Mouse (Mus musculus) embryonic facial prominence, embryonic 12.5 days (tissue): ENCODE data around the gene Axin2. TPM values are rescaled to one million over a fixed set of nuclear protein-coding genes. Genes with fewer than 3 reads are reported as not detected.

Source experiments
- ATAC-seq: fragments of 200-750 bp; cut with Nextera tagmentation; 2 replicates; pipeline ENCODE4 v1.8.0; 2017; ENCODE audit not compliant: insufficient number of reproducible peaks, insufficient read depth, low FRiP score, low TSS enrichment
- H3K27ac ChIP-seq: fragments of 300-500 bp; sonication (generic); 2 replicates; pipeline ENCODE4 v1.5.1; 2016; ENCODE audit warnings: mild to moderate bottlenecking
- H3K27me3 ChIP-seq: fragments of 300-500 bp; sonication (generic); 2 replicates; pipeline ENCODE4 v1.6.1; 2016; ENCODE audit warnings: mild to moderate bottlenecking, moderate library complexity
- H3K36me3 ChIP-seq: fragments of 300-500 bp; sonication (generic); 2 replicates; pipeline ENCODE4 v1.6.1; 2016; ENCODE audit warnings: mild to moderate bottlenecking
- H3K4me1 ChIP-seq: fragments of 300-500 bp; sonication (generic); 2 replicates; pipeline ENCODE4 v1.6.1; 2016
- H3K4me2 ChIP-seq: fragments of 300-500 bp; sonication (generic); replicated peaks from 2 replicates; pipeline ENCODE4 v1.6.1; 2016; ENCODE audit warnings: mild to moderate bottlenecking, moderate library complexity
- H3K4me3 ChIP-seq: fragments of 300-500 bp; sonication (generic); 2 replicates; pipeline ENCODE4 v1.5.1; 2016; ENCODE audit warnings: mild to moderate bottlenecking
- H3K9ac ChIP-seq: fragments of 300-500 bp; sonication (generic); 2 replicates; pipeline ENCODE4 v1.6.1; 2016; ENCODE audit warnings: mild to moderate bottlenecking, moderate library complexity
- H3K9me3 ChIP-seq: fragments of 300-500 bp; sonication (generic); 2 replicates; pipeline ENCODE4 v1.6.1; 2016; ENCODE audit warnings: mild to moderate bottlenecking, moderate library complexity
- WGBS: fragments of 180-500 bp; shearing (Covaris S2); methylation state at CpG from one replicate; pipeline ENCODE4 v1.1.7; 2016; 5-methylcytosine and 5-hydroxymethylcytosine counted together
- polyA plus RNA-seq: library from polyadenylated mRNA; unstranded; fragments of >200 nt; fragmentation: Nextera tagmentation; extraction: Ambion mirVana; gene quantifications from 2 replicates; pipeline ENCODE4 v1.2.1, GENCODE M21; 2016

Axin2 gene
- polyA plus RNA-seq, 1 experiment from 2014 or later = 17.5 TPM

DNA sequence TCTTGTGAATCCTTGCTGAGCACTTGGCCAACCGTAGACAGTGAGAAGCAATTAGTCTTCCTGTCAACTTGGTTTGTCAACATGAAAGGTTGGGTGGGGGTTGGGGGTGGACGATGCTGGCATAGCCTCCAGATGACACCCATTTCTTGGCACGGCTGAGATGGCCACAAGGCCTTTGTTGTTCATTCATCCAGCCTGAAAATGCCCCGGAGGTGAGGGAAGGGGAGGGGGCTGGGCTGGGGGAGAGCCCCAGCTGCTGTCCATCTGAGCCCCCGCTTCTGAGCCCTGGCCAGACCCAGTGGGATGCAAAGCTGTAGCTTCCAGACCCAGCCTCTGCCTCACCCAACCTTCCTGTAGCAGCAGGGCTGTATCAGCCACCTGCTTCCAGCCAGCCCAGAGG lies 38.2 kb downstream of the Axin2 start:
- ATAC-seq = no peak
- H3K36me3 ChIP-seq = no peaks in the 10 kb centered on the region
- 35% methylated on average over 5 of the region's 5 CpGs for WGBS
- no peaks in the 10 kb centered on the region for H3K27me3 ChIP-seq
- H3K9ac ChIP-seq = no peak overlapping the region
- no peaks in the 10 kb centered on the region for H3K9me3 ChIP-seq
- H3K4me3 ChIP-seq = no peak overlapping the region
- peaks cover 9% of the 10 kb centered on the region; the same call in 1 of the 2 replicates for H3K4me1 ChIP-seq
- no peak overlapping the region for H3K4me2 ChIP-seq
- no peak overlapping the region for H3K27ac ChIP-seq

- H3K4me1 ChIP-seq = peaks cover 9% of the 10 kb centered on the region; the same call in 1 of the 2 replicates
- ATAC-seq = no peak
- H3K27me3 ChIP-seq = no peaks in the 10 kb centered on the region
- H3K4me3 ChIP-seq = no peak overlapping the region
- no peak overlapping the region for H3K9ac ChIP-seq
- no peaks in the 10 kb centered on the region for H3K36me3 ChIP-seq
- WGBS = 62% methylated on average over 5 of the region's 5 CpGs
- H3K9me3 ChIP-seq = no peaks in the 10 kb centered on the region
- no peak overlapping the region for H3K27ac ChIP-seq
- no peak overlapping the region for H3K4me2 ChIP-seq
These were observed 39.0 kb downstream of the Axin2 start for GRCm38 (mm10) chr11:108959196-108959595.

- no peak for ATAC-seq
- Histone ChIP-seq H3K4me2 (peak overlapping the region; percentile 8), H3K4me3 (no peak overlapping the region), H3K27me3 (no peaks in the 10 kb centered on the region), H3K27ac (peak overlapping the region; percentile 77), H3K4me1 (peaks cover 13% of the 10 kb centered on the region; the same call in 1 of the 2 replicates), H3K36me3 (no peaks in the 10 kb centered on the region), H3K9ac (no peak overlapping the region), H3K9me3 (no peaks in the 10 kb centered on the region)
- 2% methylated on average over 11 of the region's 11 CpGs for WGBS
These were observed 41.5 kb downstream of the Axin2 start for GRCm38 (mm10) chr11:108961651-108962065.

GRCm38 (mm10) chr11:108963476-108964232 lies 43.5 kb downstream of the Axin2 start:
- H3K4me2 ChIP-seq = no peak overlapping the region
- no peaks in the 10 kb centered on the region for H3K9me3 ChIP-seq
- no peak overlapping the region for H3K27ac ChIP-seq
- no peak for ATAC-seq
- peaks cover 13% of the 10 kb centered on the region; the same call in 1 of the 2 replicates for H3K4me1 ChIP-seq
- H3K36me3 ChIP-seq = no peaks in the 10 kb centered on the region
- no peak overlapping the region for H3K9ac ChIP-seq
- no peak overlapping the region for H3K4me3 ChIP-seq
- WGBS = 72% methylated on average over 15 of the region's 15 CpGs
- H3K27me3 ChIP-seq = no peaks in the 10 kb centered on the region

GRCm38 (mm10) chr11:108965740-108966139 lies 45.6 kb downstream of the Axin2 start:
- Histone ChIP-seq H3K27me3 (no peaks in the 10 kb centered on the region), H3K4me3 (no peak overlapping the region), H3K4me1 (peaks cover 13% of the 10 kb centered on the region; the same call in 1 of the 2 replicates), H3K36me3 (no peaks in the 10 kb centered on the region), H3K9me3 (no peaks in the 10 kb centered on the region), H3K4me2 (no peak overlapping the region), H3K9ac (no peak overlapping the region), H3K27ac (no peak overlapping the region)
- 49% methylated on average over 6 of the region's 6 CpGs for WGBS
- ATAC-seq = no peak

DNA sequence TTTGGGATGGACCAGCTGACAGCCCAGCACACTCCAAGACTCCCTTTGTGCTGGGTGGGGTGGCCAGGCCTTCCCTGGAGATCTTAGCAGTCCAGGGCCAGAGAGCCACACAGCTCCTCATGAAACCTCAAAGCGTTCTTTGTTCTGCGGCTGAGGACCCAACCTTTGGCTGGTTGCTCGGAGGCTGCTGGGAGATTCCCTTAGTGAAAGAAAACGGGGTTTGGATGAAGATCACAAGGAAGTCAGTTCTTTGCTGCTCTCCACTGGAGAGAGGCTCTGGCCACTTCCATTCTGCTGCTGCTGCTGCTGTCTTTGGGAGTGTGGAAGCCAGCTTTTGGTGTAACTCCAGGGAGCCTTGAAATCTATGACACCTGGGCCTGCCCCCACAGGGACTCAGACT lies 53.3 kb downstream of the Axin2 start:
- WGBS = 43% methylated on average over 4 of the region's 4 CpGs
- Histone ChIP-seq H3K27ac (peak overlapping the region; percentile 47; the same call in 1 of the 2 replicates), H3K4me3 (no peak overlapping the region), H3K4me2 (no peak overlapping the region), H3K9ac (no peak overlapping the region), H3K27me3 (peaks cover 12% of the 10 kb centered on the region; the same call in 1 of the 2 replicates), H3K36me3 (no peaks in the 10 kb centered on the region), H3K9me3 (no peaks in the 10 kb centered on the region), H3K4me1 (0 out of 2 replicates have a peak, but pooled peaks cover 14% of the 10 kb centered on the region)
- ATAC-seq = no peak

DNA sequence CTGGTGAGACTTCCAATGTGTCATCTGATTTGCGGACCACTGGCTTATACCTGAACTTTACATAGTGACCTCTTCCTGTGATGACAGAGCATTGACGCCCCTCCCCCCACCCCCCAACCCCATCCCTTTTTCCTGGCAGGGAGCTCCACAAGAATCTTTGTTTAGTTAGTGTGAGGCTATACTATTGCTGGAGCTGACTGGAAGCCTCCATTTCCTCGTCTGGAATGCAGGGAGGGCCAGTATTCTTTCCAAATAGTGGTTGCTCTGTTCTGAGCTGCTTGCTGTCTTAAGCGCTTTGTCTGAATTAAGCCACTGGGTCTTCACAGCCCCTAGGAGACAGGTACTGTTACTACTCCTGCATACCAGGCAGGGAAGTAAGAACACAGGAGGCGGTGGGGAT lies 53.7 kb downstream of the Axin2 start:
- Histone ChIP-seq H3K9me3 (no peaks in the 10 kb centered on the region), H3K9ac (no peak overlapping the region), H3K27me3 (peaks cover 12% of the 10 kb centered on the region; the same call in 1 of the 2 replicates), H3K4me1 (0 out of 2 replicates have a peak, but pooled peaks cover 14% of the 10 kb centered on the region), H3K4me2 (no peak overlapping the region), H3K27ac (peak overlapping the region; percentile 47; the same call in 1 of the 2 replicates), H3K4me3 (no peak overlapping the region), H3K36me3 (no peaks in the 10 kb centered on the region)
- 40% methylated on average over 5 of the region's 5 CpGs for WGBS
- no peak for ATAC-seq

- Histone ChIP-seq H3K9ac (no peak overlapping the region), H3K4me1 (0 out of 2 replicates have a peak, but pooled peaks cover 14% of the 10 kb centered on the region), H3K27ac (no peak overlapping the region), H3K36me3 (no peaks in the 10 kb centered on the region), H3K27me3 (peaks cover 12% of the 10 kb centered on the region; the same call in 1 of the 2 replicates), H3K4me2 (no peak overlapping the region), H3K9me3 (no peaks in the 10 kb centered on the region), H3K4me3 (no peak overlapping the region)
- 18% methylated on average over 11 of the region's 11 CpGs for WGBS
- ATAC-seq = no peak
These were observed 55.4 kb downstream of the Axin2 start for GRCm38 (mm10) chr11:108975583-108975982.

GRCm38 (mm10) chr11:108980530-108980929 lies 60.4 kb downstream of the Axin2 start:
- ATAC-seq = no peak

DNA sequence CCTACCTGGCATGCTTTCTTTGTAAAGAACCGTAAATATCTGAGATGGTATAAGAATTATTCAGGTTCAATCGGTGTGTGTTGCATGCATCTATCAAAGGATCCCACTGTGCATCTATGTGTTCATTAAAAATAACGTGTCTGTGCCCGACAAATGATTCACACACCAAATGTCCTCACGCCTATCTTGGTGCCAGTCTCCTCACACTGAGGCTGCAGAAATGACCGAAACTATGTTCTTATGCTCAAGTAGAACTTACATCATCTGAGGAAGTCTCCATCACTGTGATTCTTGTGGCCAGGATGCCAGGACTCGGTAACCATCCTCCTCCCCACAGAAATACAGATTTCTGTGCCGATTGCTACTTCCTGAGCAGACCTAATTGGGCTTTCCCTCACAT lies 60.9 kb downstream of the Axin2 start:
- Histone ChIP-seq H3K27ac (no peak overlapping the region), H3K9ac (no peak overlapping the region), H3K27me3 (peaks cover 4% of the 10 kb centered on the region; the same call in 1 of the 2 replicates), H3K4me3 (no peak overlapping the region), H3K9me3 (no peaks in the 10 kb centered on the region), H3K36me3 (no peaks in the 10 kb centered on the region), H3K4me1 (0 out of 2 replicates have a peak, but pooled peaks cover 7% of the 10 kb centered on the region), H3K4me2 (no peak overlapping the region)
- 88% methylated on average over 8 of the region's 8 CpGs for WGBS
- no peak for ATAC-seq

More at GRCm38 (mm10) chr11:108980530-108980929, 60.4 kb downstream of the Axin2 start:
- Histone ChIP-seq H3K36me3 (no peaks in the 10 kb centered on the region), H3K4me1 (0 out of 2 replicates have a peak, but pooled peaks cover 9% of the 10 kb centered on the region), H3K4me3 (no peak overlapping the region), H3K9me3 (no peaks in the 10 kb centered on the region), H3K27ac (no peak overlapping the region), H3K27me3 (peaks cover 8% of the 10 kb centered on the region; the same call in 1 of the 2 replicates), H3K4me2 (no peak overlapping the region), H3K9ac (no peak overlapping the region)
- WGBS = 77% methylated on average over 12 of the region's 12 CpGs

- H3K27ac ChIP-seq = no peak overlapping the region
- no peaks in the 10 kb centered on the region for H3K36me3 ChIP-seq
- no peak overlapping the region for H3K9ac ChIP-seq
- 79% methylated on average over 7 of the region's 7 CpGs for WGBS
- H3K4me2 ChIP-seq = no peak overlapping the region
- no peak for ATAC-seq
- H3K4me1 ChIP-seq = 0 out of 2 replicates have a peak, but pooled peaks cover 7% of the 10 kb centered on the region
- no peak overlapping the region for H3K4me3 ChIP-seq
- H3K27me3 ChIP-seq = no peaks in the 10 kb centered on the region
- H3K9me3 ChIP-seq = no peaks in the 10 kb centered on the region
These were observed 63.4 kb downstream of the Axin2 start for GRCm38 (mm10) chr11:108983409-108984064.
